9 mouse cellular contexts compared by ENCODE assay signal in genomic region chr5:137583670-137584169, GRCm38 (mm10). TPM values are rescaled to one million over a fixed set of nuclear protein-coding genes. Genes with fewer than 3 reads are reported as not detected.
DNase-seq lines count a peak whose midpoint lies in the region; ATAC-seq lines count a peak whose summit lies in the region.
"Had no signal": no experiment of that assay in that cellular context is flagged by ENCODE, and none has a peak within 500 bp of the region (broad histone marks: within the 10 kb centered on the region; RNA-seq: fewer than 3 reads in every experiment).

No protein-coding gene starts in this region.

- 0 out of 2 replicates have a peak, but pooled peaks cover 4% of the 10 kb centered on the region for H3K4me1 ChIP-seq in kidney, embryonic 14.5 days (ENCODE audit: control insufficient read depth, insufficient read depth, low read length)
- peaks cover 5% of the 10 kb centered on the region; the same call in 1 of the 2 replicates for H3K4me1 ChIP-seq in embryonic facial prominence, embryonic 11.5 days (ENCODE audit: control insufficient read depth, insufficient read depth, low read length)
- 0 out of 2 replicates have a peak, but pooled peaks cover 2% of the 10 kb centered on the region for H3K4me1 ChIP-seq in limb, embryonic 11.5 days (ENCODE audit: control insufficient read depth, insufficient read depth, low read length)
- peaks cover 6% of the 10 kb centered on the region; the same call in 1 of the 2 replicates for H3K4me1 ChIP-seq in midbrain, embryonic 16.5 days (ENCODE audit: control insufficient read depth, insufficient read depth, low read length)

- no peak overlapping the region for H3K27ac ChIP-seq in kidney, embryonic 14.5 days (ENCODE audit: low read depth, low read length)
- H3K27ac ChIP-seq in embryonic facial prominence, embryonic 11.5 days (replicated peaks; ENCODE audit: low read depth, low read length) = no peak overlapping the region
- H3K27ac ChIP-seq in limb, embryonic 11.5 days (replicated peaks; ENCODE audit: low read depth, low read length) = no peak overlapping the region
- H3K27ac ChIP-seq in midbrain, embryonic 16.5 days (ENCODE audit: low read length) = peak overlapping the region; percentile 87

- no peak for DNase-seq in kidney, adult 11 months
- DNase-seq in embryonic facial prominence, embryonic 11.5 days (ENCODE audit: low spot score) = peak; percentile 69
- peak; percentile 21 to 48 for DNase-seq in heart, postnatal 14 days
- peak; percentile 38 for DNase-seq in limb, embryonic 11.5 days (ENCODE audit: low spot score)
- peak; percentile 65 for DNase-seq in thymus, postnatal 4 days
- DNase-seq in cerebellum, adult 11 months = no peak

- H3K27me3 ChIP-seq in kidney, embryonic 14.5 days (ENCODE audit: control insufficient read depth, insufficient read depth, low read length) = peaks cover 8% of the 10 kb centered on the region
- H3K27me3 ChIP-seq in embryonic facial prominence, embryonic 11.5 days (ENCODE audit: control insufficient read depth, insufficient read depth, low read length) = 0 out of 2 replicates have a peak, but pooled peaks cover 3% of the 10 kb centered on the region
- H3K27me3 ChIP-seq in limb, embryonic 11.5 days (ENCODE audit: control insufficient read depth, insufficient read depth, low read length) = peaks cover 23% of the 10 kb centered on the region
- no peaks in the 10 kb centered on the region for H3K27me3 ChIP-seq in midbrain, embryonic 16.5 days (ENCODE audit: control insufficient read depth, insufficient read depth, low read depth, low read length)

- no peaks in the 10 kb centered on the region for H3K36me3 ChIP-seq in kidney, embryonic 14.5 days (ENCODE audit: control insufficient read depth, insufficient read depth, low read length)
- H3K36me3 ChIP-seq in embryonic facial prominence, embryonic 11.5 days (replicated peaks; ENCODE audit: control insufficient read depth, insufficient read depth, low read depth, low read length) = no peaks in the 10 kb centered on the region
- H3K36me3 ChIP-seq in limb, embryonic 11.5 days (ENCODE audit: control insufficient read depth, insufficient read depth, low read length) = no peaks in the 10 kb centered on the region
- H3K36me3 ChIP-seq in midbrain, embryonic 16.5 days (ENCODE audit: control insufficient read depth, insufficient read depth, low read length) = no peaks in the 10 kb centered on the region

- no peaks in the 10 kb centered on the region for H3K9me3 ChIP-seq in kidney, embryonic 14.5 days (ENCODE audit: control insufficient read depth, low read length)
- H3K9me3 ChIP-seq in embryonic facial prominence, embryonic 11.5 days (replicated peaks; ENCODE audit: control insufficient read depth, low read length) = no peaks in the 10 kb centered on the region
- H3K9me3 ChIP-seq in limb, embryonic 11.5 days (ENCODE audit: control insufficient read depth, low read length) = no peaks in the 10 kb centered on the region
- no peaks in the 10 kb centered on the region for H3K9me3 ChIP-seq in midbrain, embryonic 16.5 days (replicated peaks; ENCODE audit: control insufficient read depth, low read length, poor library complexity, severe bottlenecking)

- ATAC-seq in kidney, embryonic 14.5 days (ENCODE audit: low FRiP score, low TSS enrichment) = peak; percentile 44; the same call in 1 of the 2 replicates
- ATAC-seq in embryonic facial prominence, embryonic 11.5 days (replicated peaks; ENCODE audit: insufficient number of reproducible peaks, low FRiP score, low TSS enrichment, low read depth) = peak; percentile 47
- ATAC-seq in limb, embryonic 11.5 days (ENCODE audit: insufficient number of reproducible peaks, low FRiP score, low TSS enrichment, low read depth) = peak; percentile 19; the same call in 1 of the 2 replicates
- peak; percentile 91 for ATAC-seq in midbrain, embryonic 16.5 days
- ATAC-seq: Patski had no signal

- peak overlapping the region; percentile 51 for H3K4me2 ChIP-seq in kidney, embryonic 14.5 days (replicated peaks; ENCODE audit: low read depth, low read length)
- H3K4me2 ChIP-seq in embryonic facial prominence, embryonic 11.5 days (ENCODE audit: low read depth, low read length) = peak overlapping the region; percentile 67
- peak overlapping the region; percentile 48 for H3K4me2 ChIP-seq in limb, embryonic 11.5 days (ENCODE audit: low read depth, severe bottlenecking)
- H3K4me2 ChIP-seq in midbrain, embryonic 16.5 days (ENCODE audit: low read length) = peak overlapping the region; percentile 63

- intact Hi-C loops in heart, postnatal 14 days (cut with DNase I) = no loop called here

- H3K9ac ChIP-seq in kidney, embryonic 14.5 days (ENCODE audit: low read depth, low read length) = peak overlapping the region; percentile 18; the same call in 1 of the 2 replicates
- H3K9ac ChIP-seq in embryonic facial prominence, embryonic 11.5 days (replicated peaks; ENCODE audit: low read length) = peak overlapping the region; percentile 41
- 0 out of 2 replicates have a peak overlapping the region, but pooled peaks have one; percentile 1 for H3K9ac ChIP-seq in limb, embryonic 11.5 days (ENCODE audit: low read length)
- H3K9ac ChIP-seq in midbrain, embryonic 16.5 days (ENCODE audit: low read depth, low read length) = peak overlapping the region; percentile 67

- H3K4me3 ChIP-seq in kidney, embryonic 14.5 days (ENCODE audit: low read length) = peak overlapping the region; percentile 29
- peak overlapping the region; percentile 23 for H3K4me3 ChIP-seq in embryonic facial prominence, embryonic 11.5 days (ENCODE audit: low read depth, low read length)
- peak overlapping the region; percentile 22 for H3K4me3 ChIP-seq in limb, embryonic 11.5 days (ENCODE audit: low read depth, low read length)
- H3K4me3 ChIP-seq in midbrain, embryonic 16.5 days (ENCODE audit: low read depth, low read length) = peak overlapping the region; percentile 38

- WGBS in kidney, embryonic 14.5 days = 14% methylated on average over 27 of the region's 27 CpGs
- 11% methylated on average over 27 of the region's 27 CpGs for WGBS in embryonic facial prominence, embryonic 11.5 days
- WGBS in limb, embryonic 11.5 days = 19% methylated on average over 27 of the region's 27 CpGs
- 19% methylated on average over 27 of the region's 27 CpGs for WGBS in midbrain, embryonic 16.5 days

RNA-seq across cellular contexts. Expression of gene Tfr2, which starts 14.1 kb away (rescaled TPM):
- polyA plus RNA-seq in kidney, embryonic 14.5 days (2014; fragmentation: Nextera tagmentation; extraction: Ambion mirVana) = 0.43 and 1.0 TPM in 2 replicates
- 0.91 and 1.1 TPM in 2 replicates for polyA plus RNA-seq in embryonic facial prominence, embryonic 11.5 days (2014; fragmentation: Nextera tagmentation; extraction: Ambion mirVana)
- not detected for total RNA-seq in heart, postnatal 14 days (2021)
- polyA plus RNA-seq in limb, embryonic 11.5 days (2014; fragmentation: Nextera tagmentation; extraction: Ambion mirVana) = 0.67 and 0.84 TPM in 2 replicates
- 7.8 and 10.1 TPM in 2 replicates for polyA plus RNA-seq in midbrain, embryonic 16.5 days (2015; fragmentation: Nextera tagmentation; extraction: Ambion mirVana)
- polyA plus RNA-seq: Patski had no signal

RNA-seq across cellular contexts. Expression of gene Mospd3, which starts 17.1 kb away (rescaled TPM):
- polyA plus RNA-seq in kidney, embryonic 14.5 days (2014; fragmentation: Nextera tagmentation; extraction: Ambion mirVana) = 25.4 and 27.6 TPM in 2 replicates
- 17.4 and 19.4 TPM in 2 replicates for polyA plus RNA-seq in embryonic facial prominence, embryonic 11.5 days (2014; fragmentation: Nextera tagmentation; extraction: Ambion mirVana)
- total RNA-seq in heart, postnatal 14 days (2021) = 10 to 100 TPM; 22.0 to 22.3 TPM
- polyA plus RNA-seq in limb, embryonic 11.5 days (2014; fragmentation: Nextera tagmentation; extraction: Ambion mirVana) = 20.4 and 21.4 TPM in 2 replicates
- 57.2 and 60.9 TPM in 2 replicates for polyA plus RNA-seq in midbrain, embryonic 16.5 days (2015; fragmentation: Nextera tagmentation; extraction: Ambion mirVana)

RNA-seq across cellular contexts. Expression of gene Pcolce, which starts 29.9 kb away (rescaled TPM):
- polyA plus RNA-seq in kidney, embryonic 14.5 days (2014; fragmentation: Nextera tagmentation; extraction: Ambion mirVana) = 96.0 and 97.6 TPM in 2 replicates
- 133 and 142 TPM in 2 replicates for polyA plus RNA-seq in embryonic facial prominence, embryonic 11.5 days (2014; fragmentation: Nextera tagmentation; extraction: Ambion mirVana)
- 100 to 1,000 TPM; 101 to 107 TPM for total RNA-seq in heart, postnatal 14 days (2021)
- polyA plus RNA-seq in limb, embryonic 11.5 days (2014; fragmentation: Nextera tagmentation; extraction: Ambion mirVana) = 150 TPM in 2 replicates
- 11.9 and 13.3 TPM in 2 replicates for polyA plus RNA-seq in midbrain, embryonic 16.5 days (2015; fragmentation: Nextera tagmentation; extraction: Ambion mirVana)

RNA-seq across cellular contexts. Expression of gene Actl6b, which starts 30.4 kb away (rescaled TPM):
- polyA plus RNA-seq in kidney, embryonic 14.5 days (2014; fragmentation: Nextera tagmentation; extraction: Ambion mirVana) = not detected in 2 replicates
- polyA plus RNA-seq in embryonic facial prominence, embryonic 11.5 days (2014; fragmentation: Nextera tagmentation; extraction: Ambion mirVana) = 6.5 and 9.3 TPM in 2 replicates
- not detected for total RNA-seq in heart, postnatal 14 days (2021)
- polyA plus RNA-seq in limb, embryonic 11.5 days (2014; fragmentation: Nextera tagmentation; extraction: Ambion mirVana) = not detected in 2 replicates
- 307 and 326 TPM in 2 replicates for polyA plus RNA-seq in midbrain, embryonic 16.5 days (2015; fragmentation: Nextera tagmentation; extraction: Ambion mirVana)
- polyA plus RNA-seq: Patski had no signal

RNA-seq across cellular contexts. Expression of gene Fbxo24, which starts 45.1 kb away (rescaled TPM):
- polyA plus RNA-seq in kidney, embryonic 14.5 days (2014; fragmentation: Nextera tagmentation; extraction: Ambion mirVana) = not detected in 2 replicates
- polyA plus RNA-seq in embryonic facial prominence, embryonic 11.5 days (2014; fragmentation: Nextera tagmentation; extraction: Ambion mirVana) = 0.13 TPM in 1 of 2 replicates, not detected in the other
- total RNA-seq in heart, postnatal 14 days (2021) = under 1 TPM; 0.27 to 0.43 TPM
- polyA plus RNA-seq in limb, embryonic 11.5 days (2014; fragmentation: Nextera tagmentation; extraction: Ambion mirVana) = 0.11 and 0.24 TPM in 2 replicates
- polyA plus RNA-seq in midbrain, embryonic 16.5 days (2015; fragmentation: Nextera tagmentation; extraction: Ambion mirVana) = 0.11 and 0.12 TPM in 2 replicates

Comparison
In these comparisons a context has a peak if more than half of its experiments do, and no peak if none do; other contexts are left out.
1. ATAC-seq: peak in every context shown above with its lines; median percentile 91 in midbrain, embryonic 16.5 days; 47 in embryonic facial prominence, embryonic 11.5 days; 44 in kidney, embryonic 14.5 days; 19 in limb, embryonic 11.5 days.
2. H3K9ac ChIP-seq: peak in every context shown above with its lines; median percentile 67 in midbrain, embryonic 16.5 days; 41 in embryonic facial prominence, embryonic 11.5 days; 18 in kidney, embryonic 14.5 days; 1 in limb, embryonic 11.5 days.
3. DNase-seq: peak in embryonic facial prominence, embryonic 11.5 days (single experiment), heart, postnatal 14 days (2 of 2), limb, embryonic 11.5 days (single experiment) and thymus, postnatal 4 days (single experiment); none in kidney, adult 11 months (single experiment) and cerebellum, adult 11 months (single experiment).
4. Peak in every context shown above with its lines, with median percentiles within 50 percentile points of each other: H3K4me2 ChIP-seq and H3K4me3 ChIP-seq.